Mouse (Mus musculus) embryonic facial prominence, embryonic 13.5 days (tissue): ENCODE measurements around the gene Pax2. TPM values are rescaled to one million over a fixed set of nuclear protein-coding genes. Genes with fewer than 3 reads are reported as not detected.

Experiments used
- ATAC-seq: fragments of 200-750 bp; cut with Nextera tagmentation; 2 replicates; pipeline ENCODE4 v1.8.0; 2017; ENCODE audit warnings: low read depth; ENCODE audit not compliant: insufficient number of reproducible peaks, insufficient read depth, low FRiP score, low TSS enrichment
- H3K27ac ChIP-seq: fragments of 300-500 bp; sonication (generic); 2 replicates; pipeline ENCODE4 v1.5.1; 2015; ENCODE audit warnings: moderate library complexity, mild to moderate bottlenecking, inconsistent platforms
- H3K27me3 ChIP-seq: fragments of 300-500 bp; sonication (generic); 2 replicates; pipeline ENCODE4 v1.6.1; 2015; ENCODE audit warnings: mild to moderate bottlenecking, inconsistent platforms
- H3K36me3 ChIP-seq: fragments of 300-500 bp; sonication (generic); 2 replicates; pipeline ENCODE4 v1.6.1; 2015; ENCODE audit warnings: mild to moderate bottlenecking, inconsistent platforms
- H3K4me1 ChIP-seq: fragments of 300-500 bp; sonication (generic); 2 replicates; pipeline ENCODE4 v1.6.1; 2015; ENCODE audit warnings: inconsistent platforms
- H3K4me2 ChIP-seq: fragments of 300-500 bp; sonication (generic); 2 replicates; pipeline ENCODE4 v1.6.1; 2015; ENCODE audit warnings: moderate library complexity, mild to moderate bottlenecking, inconsistent platforms
- H3K4me3 ChIP-seq: fragments of 300-500 bp; sonication (generic); 2 replicates; pipeline ENCODE4 v1.5.1; 2015; ENCODE audit warnings: mild to moderate bottlenecking, inconsistent platforms
- H3K9ac ChIP-seq: fragments of 300-500 bp; sonication (generic); 2 replicates; pipeline ENCODE4 v1.6.1; 2015; ENCODE audit warnings: mild to moderate bottlenecking, inconsistent platforms
- H3K9me3 ChIP-seq: fragments of 300-500 bp; sonication (generic); 2 replicates; pipeline ENCODE4 v1.6.1; 2016; ENCODE audit warnings: inconsistent platforms
- WGBS: fragments of 180-500 bp; shearing (Covaris S2); methylation state at CpG from one replicate; pipeline ENCODE4 v1.1.7; 2015; ENCODE audit warnings: mixed read lengths; 5-methylcytosine and 5-hydroxymethylcytosine counted together
- polyA plus RNA-seq: library from polyadenylated mRNA; unstranded; fragments of >200 nt; fragmentation: Nextera tagmentation; extraction: Ambion mirVana; gene quantifications from 2 replicates; pipeline ENCODE4 v1.2.1, GENCODE M21; 2015

The Pax2 gene
- polyA plus RNA-seq, 1 experiment from 2014 or later: 0.22 TPM

GRCm38 (mm10) chr19:44849465-44849864, 93.6 kb downstream of the Pax2 start:
- Histone ChIP-seq H3K4me1 (no peaks in the 10 kb centered on the region), H3K36me3 (no peaks in the 10 kb centered on the region), H3K4me3 (no peak overlapping the region), H3K4me2 (no peak overlapping the region), H3K9me3 (no peaks in the 10 kb centered on the region), H3K27me3 (peaks cover 15% of the 10 kb centered on the region), H3K9ac (no peak overlapping the region), H3K27ac (no peak overlapping the region)
- WGBS: 78% methylated on average over 12 of the region's 12 CpGs
- no peak for ATAC-seq

GRCm38 (mm10) chr19:44858671-44859070, 102.8 kb downstream of the Pax2 start:
- Histone ChIP-seq H3K4me1 (no peaks in the 10 kb centered on the region), H3K27me3 (no peaks in the 10 kb centered on the region), H3K9me3 (no peaks in the 10 kb centered on the region), H3K9ac (no peak overlapping the region), H3K4me2 (no peak overlapping the region), H3K36me3 (no peaks in the 10 kb centered on the region), H3K27ac (no peak overlapping the region), H3K4me3 (no peak overlapping the region)
- ATAC-seq: no peak
- 87% methylated on average over 1 of the region's 1 CpGs for WGBS

- ATAC-seq: no peak
- Histone ChIP-seq H3K27ac (no peak overlapping the region), H3K4me3 (no peak overlapping the region), H3K4me1 (no peaks in the 10 kb centered on the region), H3K4me2 (no peak overlapping the region), H3K9me3 (no peaks in the 10 kb centered on the region), H3K9ac (no peak overlapping the region), H3K36me3 (no peaks in the 10 kb centered on the region), H3K27me3 (peaks cover 17% of the 10 kb centered on the region)
- 58% methylated on average over 2 of the region's 2 CpGs for WGBS
Observed at GRCm38 (mm10) chr19:44868766-44869165, 112.9 kb downstream of the Pax2 start.

- WGBS: 44% methylated on average over 15 of the region's 15 CpGs
- ATAC-seq: no peak
- no peak overlapping the region for H3K4me3 ChIP-seq
Observed at GRCm38 (mm10) chr19:44874186-44874898, 118.5 kb downstream of the Pax2 start.

GRCm38 (mm10) chr19:44874928-44875327, 119.1 kb downstream of the Pax2 start:
- Histone ChIP-seq H3K9ac (no peak overlapping the region), H3K36me3 (no peaks in the 10 kb centered on the region), H3K27ac (no peak overlapping the region), H3K4me2 (no peak overlapping the region), H3K9me3 (no peaks in the 10 kb centered on the region), H3K27me3 (peaks cover 40% of the 10 kb centered on the region), H3K4me1 (no peaks in the 10 kb centered on the region), H3K4me3 (no peak overlapping the region)
- no peak for ATAC-seq
- WGBS: 23% methylated on average over 6 of the region's 6 CpGs

More at GRCm38 (mm10) chr19:44874186-44874898, 118.5 kb downstream of the Pax2 start:
- Histone ChIP-seq H3K27me3 (peaks cover 36% of the 10 kb centered on the region), H3K4me1 (no peaks in the 10 kb centered on the region), H3K9me3 (no peaks in the 10 kb centered on the region), H3K4me2 (no peak overlapping the region), H3K27ac (no peak overlapping the region), H3K9ac (no peak overlapping the region), H3K36me3 (no peaks in the 10 kb centered on the region)

- WGBS: 77% methylated on average over 1 of the region's 1 CpGs
- Histone ChIP-seq H3K4me3 (no peak overlapping the region), H3K27ac (no peak overlapping the region), H3K4me2 (no peak overlapping the region), H3K27me3 (peaks cover 48% of the 10 kb centered on the region), H3K4me1 (no peaks in the 10 kb centered on the region), H3K9me3 (no peaks in the 10 kb centered on the region), H3K9ac (no peak overlapping the region), H3K36me3 (no peaks in the 10 kb centered on the region)
- ATAC-seq: no peak
Observed at GRCm38 (mm10) chr19:44875718-44876117, 119.9 kb downstream of the Pax2 start.

GRCm38 (mm10) chr19:44876529-44876928, 120.7 kb downstream of the Pax2 start:
- no peaks in the 10 kb centered on the region for H3K4me1 ChIP-seq
- H3K4me3 ChIP-seq: no peak overlapping the region
- WGBS: 89% methylated on average over 7 of the region's 7 CpGs
- ATAC-seq: no peak
- H3K9ac ChIP-seq: no peak overlapping the region
- no peak overlapping the region for H3K4me2 ChIP-seq
- H3K36me3 ChIP-seq: no peaks in the 10 kb centered on the region
- peaks cover 56% of the 10 kb centered on the region for H3K27me3 ChIP-seq
- no peaks in the 10 kb centered on the region for H3K9me3 ChIP-seq
- no peak overlapping the region for H3K27ac ChIP-seq

GRCm38 (mm10) chr19:44882552-44883024, 126.7 kb downstream of the Pax2 start:
- H3K4me1 ChIP-seq: peaks cover 14% of the 10 kb centered on the region; the same call in 1 of the 2 replicates
- H3K4me3 ChIP-seq: peak overlapping the region; percentile 40
- peaks cover 80% of the 10 kb centered on the region for H3K27me3 ChIP-seq
- peak overlapping the region; percentile 65 for H3K4me2 ChIP-seq
- H3K27ac ChIP-seq: no peak overlapping the region
- H3K9ac ChIP-seq: peak overlapping the region; percentile 68
- under 1% methylated on average over 31 of the region's 31 CpGs for WGBS
- no peaks in the 10 kb centered on the region for H3K9me3 ChIP-seq
- ATAC-seq: peak; percentile 65; the same call in 1 of the 2 replicates
- no peaks in the 10 kb centered on the region for H3K36me3 ChIP-seq

- 6% methylated on average over 3 of the region's 3 CpGs for WGBS
- no peaks in the 10 kb centered on the region for H3K36me3 ChIP-seq
- no peaks in the 10 kb centered on the region for H3K9me3 ChIP-seq
- no peak for ATAC-seq
- no peak overlapping the region for H3K9ac ChIP-seq
- peaks cover 14% of the 10 kb centered on the region; the same call in 1 of the 2 replicates for H3K4me1 ChIP-seq
- no peak overlapping the region for H3K27ac ChIP-seq
- no peak overlapping the region for H3K4me3 ChIP-seq
- H3K4me2 ChIP-seq: no peak overlapping the region
- H3K27me3 ChIP-seq: peaks cover 91% of the 10 kb centered on the region
Observed at GRCm38 (mm10) chr19:44884331-44884730, 128.5 kb downstream of the Pax2 start.

- no peak overlapping the region for H3K4me3 ChIP-seq
- no peak overlapping the region for H3K9ac ChIP-seq
- no peaks in the 10 kb centered on the region for H3K36me3 ChIP-seq
- ATAC-seq: no peak
- H3K27ac ChIP-seq: no peak overlapping the region
- H3K9me3 ChIP-seq: no peaks in the 10 kb centered on the region
- H3K4me2 ChIP-seq: no peak overlapping the region
- peaks cover 20% of the 10 kb centered on the region for H3K4me1 ChIP-seq
- H3K27me3 ChIP-seq: peaks cover 93% of the 10 kb centered on the region
- 30% methylated on average over 3 of the region's 3 CpGs for WGBS
Observed at GRCm38 (mm10) chr19:44886475-44886874, 130.6 kb downstream of the Pax2 start.
